Mouse (Mus musculus) CD4-positive, CD25-positive, alpha-beta regulatory T cell, adult 9 weeks (primary cell): ENCODE measurements around the gene Ddx43. TPM values are rescaled to one million over a fixed set of nuclear protein-coding genes. Genes with fewer than 3 reads are reported as not detected.

ENCODE experiments used
- polyA plus RNA-seq: library from polyadenylated mRNA; unstranded; fragments of 100-300 nt; shearing (Covaris generic); gene quantifications from one replicate; pipeline ENCODE4 v1.2.1, GENCODE M21; 2017

Gene Ddx43
- 2.8 TPM for polyA plus RNA-seq

DNA sequence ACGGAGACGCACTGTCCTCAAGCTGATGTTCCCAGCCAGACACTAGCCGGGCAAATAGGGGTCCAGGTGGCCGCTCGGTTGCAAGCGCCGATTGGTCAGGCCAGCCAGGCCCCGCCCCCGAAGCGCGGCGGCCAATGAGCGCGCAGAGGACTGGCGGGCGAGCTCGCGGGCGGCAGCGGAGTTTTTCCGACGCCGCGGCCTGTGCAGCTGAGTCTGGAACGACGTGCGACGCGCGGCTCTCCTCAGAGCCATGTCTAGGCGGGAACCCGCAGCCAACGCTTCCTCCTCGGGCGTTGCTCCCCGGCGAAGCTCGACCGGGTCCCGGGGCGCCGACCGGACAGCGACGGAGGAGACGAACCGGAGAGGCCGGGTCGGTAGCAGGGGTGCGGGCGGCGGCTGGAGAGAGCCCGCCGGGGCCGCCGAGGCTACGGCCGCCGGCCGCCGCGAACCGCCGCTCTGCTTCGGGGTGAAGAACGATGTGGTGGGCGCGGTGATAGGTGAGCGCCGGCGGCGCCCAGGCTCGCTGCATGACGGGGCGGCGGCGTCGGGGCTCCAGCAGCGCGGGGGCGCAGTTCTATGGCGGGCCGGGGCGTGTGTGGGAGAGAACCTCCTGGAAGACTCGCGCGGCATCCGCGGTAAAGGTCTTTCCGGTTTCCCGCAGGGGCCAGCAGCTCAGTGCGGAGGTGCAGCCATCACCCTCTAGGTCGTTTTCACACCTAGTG lies at the start of gene Ddx43:
Gene Ddx43, plus strand, starts transcription at position 148 of the 722 bp plus-strand sequence.

DNA sequence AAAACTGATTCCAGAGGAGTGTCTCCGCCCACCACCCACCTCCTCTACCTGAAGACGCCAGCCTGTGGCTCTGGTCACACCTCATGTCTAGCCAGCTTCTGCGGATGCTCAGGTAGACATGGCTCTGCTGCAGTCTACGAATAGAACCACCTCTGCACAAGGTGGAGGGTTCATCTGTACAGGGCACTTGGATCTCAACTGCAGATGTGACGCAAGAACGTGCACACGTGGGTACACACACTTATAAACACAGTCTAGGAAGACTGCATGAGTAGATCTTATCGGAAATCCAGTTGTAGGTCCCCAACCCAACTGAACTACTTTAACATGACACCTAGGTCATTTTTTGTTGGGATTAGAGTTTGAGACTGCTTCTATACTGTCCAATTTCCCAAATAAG lies 40.0 kb upstream of the Ddx43 start, which contains the start of gene Gsta2:
Gene Gsta2, minus strand, starts transcription at position 178 of the 400 bp plus-strand sequence.

DNA sequence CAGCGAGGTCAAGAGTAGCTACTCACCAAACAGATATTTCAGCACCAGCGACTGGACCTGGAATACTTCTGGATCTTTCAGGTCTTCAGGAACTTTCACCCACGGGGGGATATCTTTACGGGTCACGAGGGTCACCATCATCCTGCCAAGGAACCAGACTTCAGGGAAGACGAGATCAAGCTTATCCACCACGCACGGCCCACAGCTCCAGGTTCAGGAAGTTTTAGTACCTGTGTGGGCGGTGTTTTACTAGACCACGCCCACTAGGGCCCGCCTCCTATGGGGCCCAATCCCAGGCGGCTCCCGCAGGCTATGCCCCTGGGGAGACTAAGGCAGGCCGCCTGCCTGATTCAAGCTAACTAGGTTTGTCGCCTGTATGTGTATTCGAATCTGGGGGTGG lies 27.6 kb upstream of the Ddx43 start, which contains the start of gene Dppa5a:
Gene Dppa5a, minus strand, starts transcription at position 219 of the 400 bp plus-strand sequence.

DNA sequence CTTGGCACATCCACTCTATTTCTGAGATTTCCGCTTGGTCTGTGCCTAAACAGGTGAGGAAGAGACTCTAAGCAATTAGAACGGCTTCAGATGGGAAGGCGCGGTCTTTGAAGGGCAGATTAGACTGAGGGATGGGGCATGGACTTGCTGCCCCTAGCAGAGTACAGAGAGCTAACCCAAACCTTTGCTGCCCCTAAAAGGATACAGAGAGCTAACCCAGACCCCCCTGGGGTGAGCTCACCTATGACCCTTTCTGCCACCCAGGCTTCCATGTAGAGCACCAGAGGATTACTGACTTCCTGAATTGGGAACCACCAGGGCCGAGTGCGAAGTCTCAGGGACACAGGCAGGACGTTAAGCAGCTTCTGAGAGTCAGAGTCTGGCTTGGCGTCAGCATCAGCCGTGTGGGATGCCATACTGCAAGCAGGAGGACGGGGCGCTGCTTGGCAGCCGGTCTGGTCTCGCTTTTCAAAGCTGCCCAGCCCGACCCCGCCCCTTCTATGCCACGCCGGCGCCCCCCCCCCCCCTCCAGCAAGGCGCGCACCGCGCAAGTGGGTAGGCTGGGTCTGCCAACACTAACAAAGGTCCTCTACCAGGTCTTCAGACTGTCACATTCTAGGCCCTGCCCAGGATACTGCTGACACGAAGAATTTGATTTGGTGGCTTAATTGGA lies 17.3 kb upstream of the Ddx43 start, which contains the start of gene Ooep:
Gene Ooep, minus strand, starts transcription at position 613 of the 673 bp plus-strand sequence.

DNA sequence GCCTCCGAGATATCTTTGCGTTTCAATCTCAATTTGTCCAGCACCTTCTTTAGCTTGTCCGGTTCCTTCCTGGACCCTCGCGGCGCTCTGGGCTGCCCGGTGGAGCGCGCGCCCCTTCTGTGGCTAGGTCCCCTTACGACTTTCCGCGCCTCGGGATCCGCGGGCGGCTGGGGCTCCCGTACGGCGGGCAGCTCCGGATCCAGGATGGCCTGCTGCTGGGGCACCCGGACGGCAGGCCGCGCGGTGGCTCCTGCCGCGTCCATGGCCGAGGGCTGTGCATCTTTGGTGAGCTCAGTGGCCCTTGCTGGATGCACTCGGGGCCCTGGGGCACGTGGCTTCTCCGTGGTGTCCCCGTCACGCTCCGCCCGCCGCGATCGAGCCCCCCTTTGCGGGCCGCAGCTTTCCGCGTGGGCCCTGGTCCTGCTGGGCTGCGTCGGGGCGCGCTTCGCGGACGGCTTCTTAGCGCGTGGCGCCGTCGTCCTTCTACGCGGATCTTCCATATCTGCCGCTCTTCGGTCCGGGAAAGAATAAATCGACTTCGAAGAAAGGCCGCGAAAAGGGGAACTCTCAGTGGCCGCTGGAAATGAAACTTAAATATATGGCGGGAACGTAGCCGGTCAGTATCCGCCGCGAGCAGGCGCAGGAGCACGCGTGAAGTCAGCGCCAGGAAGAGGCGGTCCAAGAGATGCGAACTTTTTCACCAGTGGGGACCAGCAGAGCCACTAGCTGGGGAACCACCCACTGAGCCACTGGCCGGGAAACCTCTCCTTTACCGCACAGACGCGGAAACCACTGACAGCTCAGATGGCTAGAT lies 47.2 kb downstream of the Ddx43 start, which contains the start of gene Cgas:
Gene Cgas, minus strand, starts transcription at position 659 of the 814 bp plus-strand sequence.

DNA sequence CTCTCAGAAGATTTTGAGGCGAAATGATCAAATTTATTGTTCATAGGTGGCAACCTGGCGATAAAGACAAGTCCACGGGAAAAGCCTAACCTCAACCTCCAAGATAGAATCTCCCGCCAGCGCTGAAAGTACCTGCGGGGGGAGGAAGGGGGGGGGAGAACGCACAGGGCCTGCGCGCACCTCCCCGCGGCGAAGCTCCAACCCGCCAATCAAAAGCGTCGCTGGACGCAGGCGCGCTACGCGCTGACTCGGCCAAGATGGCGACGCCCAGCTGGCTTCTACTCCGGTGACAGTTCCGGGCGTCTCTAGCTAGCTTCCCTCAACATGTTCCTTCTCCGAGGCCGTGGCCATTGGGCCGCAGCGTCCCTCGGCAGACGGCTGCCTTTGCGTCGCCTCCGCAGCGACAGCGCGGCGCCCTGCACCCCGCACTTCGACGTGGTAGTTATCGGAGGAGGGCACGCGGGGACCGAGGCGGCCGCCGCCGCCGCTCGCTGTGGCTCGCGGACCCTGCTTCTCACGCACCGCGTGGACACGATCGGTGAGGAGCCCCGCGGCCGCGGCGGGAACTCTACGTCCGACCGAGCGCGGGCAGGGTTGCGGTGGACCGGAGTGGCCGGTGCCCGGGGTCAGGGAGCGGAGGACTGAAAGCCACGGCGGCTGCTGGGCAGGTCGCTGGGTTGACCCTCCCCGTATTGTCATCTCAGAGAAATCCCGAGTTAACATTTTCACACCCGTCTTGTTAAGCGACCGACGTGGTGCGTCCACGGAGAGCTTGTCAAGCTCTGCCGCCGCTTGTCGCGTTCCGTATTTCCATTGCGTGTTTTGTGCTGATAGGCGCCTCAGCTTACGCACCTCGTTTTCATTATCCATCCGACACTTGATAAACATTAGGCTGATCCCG lies 52.6 kb downstream of the Ddx43 start, which contains the start of the genes Mto1 and Gm17324:
Gene Mto1, plus strand, starts transcription at position 236 of the 901 bp plus-strand sequence.
Gene Gm17324, minus strand, starts transcription at position 814 of the 901 bp plus-strand sequence.

Other genes starting within 250 kb of the Ddx43 start
- 43.4 TPM for gene Gsta4, start 213.0 kb upstream of the Ddx43 start, polyA plus RNA-seq
- gene Gsta1, start 165.1 kb upstream of the Ddx43 start, polyA plus RNA-seq = not detected
- gene Gm3776, start 138.6 kb upstream of the Ddx43 start, polyA plus RNA-seq = not detected
- gene Gm10639, start 105.9 kb upstream of the Ddx43 start, polyA plus RNA-seq = not detected
- gene Omt2a, start 81.0 kb upstream of the Ddx43 start, polyA plus RNA-seq = not detected
- not detected for gene Omt2b, start 68.2 kb upstream of the Ddx43 start, polyA plus RNA-seq
- gene Gsta2, start 40.0 kb upstream of the Ddx43 start, polyA plus RNA-seq = not detected
- not detected for gene Dppa5a, start 27.6 kb upstream of the Ddx43 start, polyA plus RNA-seq
- gene Ooep, start 17.1 kb upstream of the Ddx43 start, polyA plus RNA-seq = not detected
- gene Cgas, start 47.5 kb downstream of the Ddx43 start, polyA plus RNA-seq = 1.3 TPM
- gene Mto1, start 52.4 kb downstream of the Ddx43 start, polyA plus RNA-seq = 9.6 TPM
- not detected for gene Gm17324, start 53.0 kb downstream of the Ddx43 start, polyA plus RNA-seq
- 5,755 TPM for gene Eef1a1, start 93.4 kb downstream of the Ddx43 start, polyA plus RNA-seq
- gene Slc17a5, start 192.3 kb downstream of the Ddx43 start, polyA plus RNA-seq = 16.7 TPM
- gene Cd109, start 219.8 kb downstream of the Ddx43 start, polyA plus RNA-seq = 0.42 TPM